Mouse (Mus musculus): ENCODE data around the gene Ms4a13.
"Not testable (repeated sequence)": the region's sequence is repeated elsewhere in the genome, so short reads cannot be mapped to it uniquely, and the experiment has no call there.

The Ms4a13 gene

GRCm38 (mm10) chr19:11196546-11196945 lies at the start of gene Ms4a13:
Ms4a13 (minus strand) TSS chr19:11196737.
- DNase-seq: no peak

- DNase-seq: no peak
Observed at GRCm38 (mm10) chr19:11244230-11244629, 47.7 kb upstream of the Ms4a13 start.

GRCm38 (mm10) chr19:11242560-11242959 lies 46.0 kb upstream of the Ms4a13 start:
- no peak for DNase-seq

- DNase-seq: no peak
Observed at GRCm38 (mm10) chr19:11235820-11236219, 39.3 kb upstream of the Ms4a13 start.

- no peak for DNase-seq
Observed at GRCm38 (mm10) chr19:11234921-11235735, 38.6 kb upstream of the Ms4a13 start.

GRCm38 (mm10) chr19:11234244-11234643 lies 37.7 kb upstream of the Ms4a13 start:
- DNase-seq: no peak

GRCm38 (mm10) chr19:11232348-11232747 lies 35.8 kb upstream of the Ms4a13 start, which contains the start of gene Ms4a12:
Ms4a12 (minus strand) TSS chr19:11232448.
- no peak for DNase-seq

- no peak for DNase-seq
Observed at GRCm38 (mm10) chr19:11192552-11192951, 4.0 kb downstream of the Ms4a13 start.

- DNase-seq: peak; percentile 27
Observed at GRCm38 (mm10) chr19:11184121-11184520, 12.4 kb downstream of the Ms4a13 start.

- no peak for DNase-seq
Observed at GRCm38 (mm10) chr19:11177464-11177863, 19.1 kb downstream of the Ms4a13 start.

GRCm38 (mm10) chr19:11165172-11165571 lies 31.4 kb downstream of the Ms4a13 start, which contains the start of gene 1700025F22Rik:
1700025F22Rik (minus strand) TSS chr19:11165320.
- DNase-seq: peak; percentile 33

- DNase-seq: not testable (repeated sequence)
Observed at GRCm38 (mm10) chr19:11157890-11158289, 38.6 kb downstream of the Ms4a13 start.

GRCm38 (mm10) chr19:11135336-11135735 lies 61.2 kb downstream of the Ms4a13 start:
- no peak for DNase-seq

GRCm38 (mm10) chr19:11134852-11135251 lies 61.7 kb downstream of the Ms4a13 start:
- DNase-seq: no peak

GRCm38 (mm10) chr19:11130776-11131175 lies 65.8 kb downstream of the Ms4a13 start, which contains the start of gene 1700017D01Rik:
1700017D01Rik (minus strand) TSS chr19:11130876.
- not testable (repeated sequence) for DNase-seq

GRCm38 (mm10) chr19:11129702-11130101 lies 66.8 kb downstream of the Ms4a13 start:
- no peak for DNase-seq

GRCm38 (mm10) chr19:11121016-11121420 lies 75.5 kb downstream of the Ms4a13 start:
- DNase-seq: peak; percentile 44
